Mouse (Mus musculus) megakaryocyte, adult 5-6 weeks (primary cell): ENCODE data around the gene 4930595D18Rik. TPM values are rescaled to one million over a fixed set of nuclear protein-coding genes. Genes with fewer than 3 reads are reported as not detected.
A peak's percentile ranks its signal among the peaks of the same experiment; 100 is the strongest.

ENCODE experiments used
- ATAC-seq: 2 replicates; pipeline ENCODE4 v1.8.0; 2016; ENCODE audit warnings: mild to moderate bottlenecking, inconsistent platforms; ENCODE audit not compliant: poor library complexity, severe bottlenecking
- total RNA-seq, 2 experiments: library from RNA; stranded (forward) in 1 of 2; stranded (reverse) in 1 of 2; fragments of 153-499, 151-499 nt in 1 of 2; fragments of 221-1000, 200-1000 nt in 1 of 2; gene quantifications; 2 replicates each; pipeline versions ENCODE4 v1.2.3 to v1.2.4; 2015 to 2017

Gene 4930595D18Rik
- total RNA-seq, 2 experiments from 2014 or later: not detected

GRCm38 (mm10) chr12:111143005-111143508 lies 41.2 kb downstream of the 4930595D18Rik start:
- ATAC-seq: no peak

- no peak for ATAC-seq
Measured at GRCm38 (mm10) chr12:111137079-111137478, 47.2 kb downstream of the 4930595D18Rik start.

GRCm38 (mm10) chr12:111135953-111136352 lies 48.3 kb downstream of the 4930595D18Rik start:
- ATAC-seq: no peak

- no peak for ATAC-seq
Measured at GRCm38 (mm10) chr12:111134791-111135733, 49.2 kb downstream of the 4930595D18Rik start.

- ATAC-seq: no peak
Measured at GRCm38 (mm10) chr12:111134169-111134568, 50.1 kb downstream of the 4930595D18Rik start.

- no peak for ATAC-seq
Measured at GRCm38 (mm10) chr12:111125666-111126065, 58.6 kb downstream of the 4930595D18Rik start.

- no peak for ATAC-seq
Measured at GRCm38 (mm10) chr12:111124601-111125260, 59.6 kb downstream of the 4930595D18Rik start.

- ATAC-seq: peak; percentile 75
Measured at GRCm38 (mm10) chr12:111122332-111122852, 61.9 kb downstream of the 4930595D18Rik start.

GRCm38 (mm10) chr12:111120976-111121645 lies 63.2 kb downstream of the 4930595D18Rik start:
- ATAC-seq: no peak

- no peak for ATAC-seq
Measured at GRCm38 (mm10) chr12:111119506-111120085, 64.7 kb downstream of the 4930595D18Rik start.

GRCm38 (mm10) chr12:111114593-111114992 lies 69.7 kb downstream of the 4930595D18Rik start:
- ATAC-seq: no peak

- ATAC-seq: no peak
Measured at GRCm38 (mm10) chr12:111111176-111111575, 73.1 kb downstream of the 4930595D18Rik start.

Other genes with a start within 250 kb of the 4930595D18Rik start
- 1.6 and 2.8 TPM in 2 replicates for gene Ankrd9, start 205.5 kb downstream of the 4930595D18Rik start, total RNA-seq (2015)
- gene Ankrd9, start 205.5 kb downstream of the 4930595D18Rik start, total RNA-seq (2017): 3.0 and 3.3 TPM in 2 replicates
- 30.6 and 33.5 TPM in 2 replicates for gene Rcor1, start 145.1 kb downstream of the 4930595D18Rik start, total RNA-seq (2015)
- gene Rcor1, start 145.1 kb downstream of the 4930595D18Rik start, total RNA-seq (2017): 22.8 and 29.4 TPM in 2 replicates
- gene Traf3, start 18.1 kb downstream of the 4930595D18Rik start, total RNA-seq (2015): 9.9 and 13.9 TPM in 2 replicates
- 18.0 and 21.2 TPM in 2 replicates for gene Traf3, start 18.1 kb downstream of the 4930595D18Rik start, total RNA-seq (2017)
- 0.13 TPM in 1 of 2 replicates, not detected in the other for gene Amn, start 86.6 kb upstream of the 4930595D18Rik start, total RNA-seq (2015)
- gene Amn, start 86.6 kb upstream of the 4930595D18Rik start, total RNA-seq (2017): not detected in 2 replicates
- 22.0 and 24.6 TPM in 2 replicates for gene Cdc42bpb, start 193.2 kb upstream of the 4930595D18Rik start, total RNA-seq (2015)
- gene Cdc42bpb, start 193.2 kb upstream of the 4930595D18Rik start, total RNA-seq (2017): 12.4 and 14.2 TPM in 2 replicates
- not detected in 2 replicates for gene Lbhd2, start 222.3 kb upstream of the 4930595D18Rik start, total RNA-seq (2015)
- gene Lbhd2, start 222.3 kb upstream of the 4930595D18Rik start, total RNA-seq (2017): not detected in 2 replicates
- gene Exoc3l4, start 232.5 kb upstream of the 4930595D18Rik start, total RNA-seq (2015): 0.39 and 1.1 TPM in 2 replicates
- 0.29 TPM in 1 of 2 replicates, not detected in the other for gene Exoc3l4, start 232.5 kb upstream of the 4930595D18Rik start, total RNA-seq (2017)